Mouse (Mus musculus) heart, postnatal 0 days (tissue): ENCODE measurements around the gene Cdc42. TPM values are rescaled to one million over a fixed set of nuclear protein-coding genes. Genes with fewer than 3 reads are reported as not detected.

ENCODE experiments used
- ATAC-seq: fragments of 200-750 bp; cut with Nextera tagmentation; 2 replicates; pipeline ENCODE4 v1.8.0; 2017; ENCODE audit warnings: low read depth, moderate number of reproducible peaks, moderate library complexity; ENCODE audit not compliant: insufficient read depth
- DNase-seq: peaks from one replicate; pipeline ENCODE4 v3.0.0-alpha.2; 2016; ENCODE audit warnings: low spot score
- H3K27ac ChIP-seq: fragments of 300-500 bp; sonication (generic); 2 replicates; pipeline ENCODE4 v1.5.1; 2014; ENCODE audit warnings: low read depth, mild to moderate bottlenecking
- H3K27me3 ChIP-seq: fragments of 300-500 bp; sonication (generic); 2 replicates; pipeline ENCODE4 v1.6.1; 2014; ENCODE audit warnings: low read length, mixed read lengths; ENCODE audit not compliant: control insufficient read depth, insufficient read depth
- H3K36me3 ChIP-seq: fragments of 300-500 bp; sonication (generic); replicated peaks from 2 replicates; pipeline ENCODE4 v1.6.1; 2014; ENCODE audit warnings: low read length, mixed read lengths; ENCODE audit not compliant: control insufficient read depth, insufficient read depth
- H3K4me1 ChIP-seq: fragments of 300-500 bp; sonication (generic); 2 replicates; pipeline ENCODE4 v1.6.1; 2014; ENCODE audit warnings: antibody characterized with exemption; ENCODE audit not compliant: control insufficient read depth, insufficient read depth
- H3K4me2 ChIP-seq: fragments of 300-500 bp; sonication (generic); 2 replicates; pipeline ENCODE4 v1.6.1; 2014; ENCODE audit warnings: low read depth, mild to moderate bottlenecking, low read length, moderate library complexity
- H3K4me3 ChIP-seq: fragments of 300-500 bp; sonication (generic); 2 replicates; pipeline ENCODE4 v1.5.1; 2014; ENCODE audit warnings: low read depth, low read length
- H3K9ac ChIP-seq: fragments of 300-500 bp; sonication (generic); replicated peaks from 2 replicates; pipeline ENCODE4 v1.6.1; 2014; ENCODE audit warnings: low read depth, low read length, mixed read lengths
- H3K9me3 ChIP-seq: fragments of 300-500 bp; sonication (generic); replicated peaks from 2 replicates; pipeline ENCODE4 v1.6.1; 2016; ENCODE audit warnings: low read length; ENCODE audit not compliant: control insufficient read depth
- CTCF ChIP-seq: IDR thresholded peaks from 2 replicates; pipeline ENCODE4 v1.5.1; 2016; ENCODE audit warnings: antibody characterized with exemption, control low read depth, low read depth
- EP300 ChIP-seq: IDR thresholded peaks from 2 replicates; pipeline ENCODE4 v1.6.1; 2016; ENCODE audit warnings: antibody characterized with exemption, low read depth
- WGBS: fragments of 180-500 bp; shearing (Covaris S2); extraction: QIAGEN DNeasy Blood & Tissue Kit; methylation state at CpG from one replicate; pipeline ENCODE4 v1.1.7; 2014; 5-methylcytosine and 5-hydroxymethylcytosine counted together
- polyA plus RNA-seq: library from polyadenylated mRNA; unstranded; fragments of >200 nt; fragmentation: Nextera tagmentation; extraction: Ambion mirVana; gene quantifications from 2 replicates; pipeline ENCODE4 v1.2.1, GENCODE M21; 2015
- total RNA-seq: library from RNA; depleted of rRNA; stranded (reverse); fragments of >200 nt; gene quantifications from 2 replicates; pipeline ENCODE4 v1.2.3, GENCODE M21; 2014; ENCODE audit warnings: low replicate concordance

The Cdc42 gene
- total and polyA plus RNA-seq, 2 experiments from 2014 or later: 295 to 397 TPM

DNA sequence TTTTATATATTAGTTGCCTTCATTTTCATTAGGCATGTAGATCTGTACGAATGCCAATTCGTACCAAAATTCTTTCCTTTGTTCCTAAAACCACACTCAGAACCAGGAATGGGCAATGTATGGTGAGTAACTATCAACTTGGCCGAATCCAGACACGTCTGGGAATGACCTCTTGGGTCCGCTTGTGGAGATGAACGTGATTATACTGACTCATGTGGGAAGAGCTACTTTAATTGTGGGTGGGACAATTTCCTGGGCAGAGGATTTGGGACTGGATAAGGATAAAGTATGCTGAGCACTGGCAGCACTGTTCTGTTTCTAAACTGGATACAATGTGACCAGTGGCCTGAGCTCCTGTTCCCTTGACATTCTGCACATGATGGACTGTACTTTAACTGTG is 32.6 kb downstream of the Cdc42 start:
- peaks cover 74% of the 10 kb centered on the region for H3K36me3 ChIP-seq
- ATAC-seq (no peak), DNase-seq (no peak)
- no peak overlapping the region for H3K27ac ChIP-seq
- no peak overlapping the region for H3K9ac ChIP-seq
- H3K9me3 ChIP-seq: no peaks in the 10 kb centered on the region
- H3K4me1 ChIP-seq: no peaks in the 10 kb centered on the region
- no peak overlapping the region for H3K4me2 ChIP-seq
- no peak for TF ChIP-seq CTCF
- no peak for TF ChIP-seq EP300
- no peaks in the 10 kb centered on the region for H3K27me3 ChIP-seq
- H3K4me3 ChIP-seq: no peak overlapping the region
- 79% methylated on average over 6 of the region's 6 CpGs for WGBS

DNA sequence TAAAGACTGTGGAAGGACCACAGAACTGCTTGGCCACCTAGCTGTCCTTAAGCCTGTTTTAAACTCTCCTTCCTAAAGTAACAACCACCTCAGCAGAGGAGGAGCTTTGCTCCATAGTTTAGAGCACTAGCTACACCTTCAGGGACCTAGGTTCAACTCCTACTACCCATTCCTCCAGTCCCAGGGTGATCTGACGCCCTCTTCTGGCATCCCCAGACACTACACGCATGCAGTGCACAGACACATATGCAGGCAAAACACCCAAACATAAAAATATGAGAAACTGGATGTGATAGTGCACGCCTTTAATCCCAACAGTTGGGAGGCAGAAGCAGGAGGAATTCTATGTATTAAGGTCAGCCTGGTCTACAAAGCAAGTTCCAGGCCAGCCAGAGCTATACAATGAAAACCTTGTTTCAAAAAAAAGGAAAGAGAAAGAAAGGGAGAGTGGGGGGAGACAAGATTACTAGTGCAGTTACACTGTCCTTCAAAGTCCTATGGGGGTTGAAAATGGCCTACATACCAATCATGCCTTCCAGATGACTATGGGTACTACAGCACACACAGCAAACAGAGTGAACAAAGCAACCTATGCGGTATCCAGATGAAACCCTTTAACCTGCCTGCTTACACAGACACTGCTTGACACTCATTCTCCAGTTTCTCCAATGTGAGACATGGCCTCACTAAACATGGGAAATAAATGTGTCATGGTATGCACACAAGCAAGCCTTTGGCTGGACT is 41.3 kb downstream of the Cdc42 start:
- peaks cover 9% of the 10 kb centered on the region for H3K4me1 ChIP-seq
- DNase-seq (peak; percentile 44), ATAC-seq (peak; percentile 71; the same call in 1 of the 2 replicates)
- no peak overlapping the region for H3K4me3 ChIP-seq
- WGBS: 63% methylated on average over 4 of the region's 4 CpGs
- H3K9me3 ChIP-seq: no peaks in the 10 kb centered on the region
- no peak overlapping the region for H3K4me2 ChIP-seq
- H3K36me3 ChIP-seq: peaks cover 30% of the 10 kb centered on the region
- H3K9ac ChIP-seq: no peak overlapping the region
- H3K27me3 ChIP-seq: no peaks in the 10 kb centered on the region
- peak overlapping the region; percentile 44 for H3K27ac ChIP-seq
- no peak for TF ChIP-seq EP300
- 0 out of 2 replicates have a peak, but pooled peaks have one; percentile 3 for TF ChIP-seq CTCF

DNA sequence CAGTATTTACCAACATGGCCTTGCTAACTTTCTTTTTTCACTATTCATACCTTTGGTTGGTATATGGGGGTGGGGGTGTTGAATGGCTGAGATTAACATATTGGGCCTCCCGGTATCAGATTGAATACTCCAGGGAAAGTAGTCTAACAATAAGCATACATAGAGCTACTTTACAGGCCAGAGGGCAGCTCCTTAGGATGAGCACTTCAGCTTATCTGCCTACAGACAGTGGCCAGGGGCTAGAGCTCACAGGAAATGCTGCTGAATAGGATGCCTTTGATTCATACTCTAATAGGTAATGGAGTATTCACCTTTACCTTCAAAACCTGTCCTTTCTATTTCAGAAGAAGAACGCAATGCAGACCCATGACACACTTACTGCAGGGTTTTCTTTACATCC is 42.5 kb downstream of the Cdc42 start:
- TF ChIP-seq EP300: no peak
- no peak for TF ChIP-seq CTCF
- H3K36me3 ChIP-seq: peaks cover 18% of the 10 kb centered on the region
- H3K27ac ChIP-seq: no peak overlapping the region
- ATAC-seq: no peak
- H3K9ac ChIP-seq: no peak overlapping the region
- H3K27me3 ChIP-seq: no peaks in the 10 kb centered on the region
- no peak overlapping the region for H3K4me2 ChIP-seq
- 79% methylated on average over 2 of the region's 2 CpGs for WGBS
- H3K4me1 ChIP-seq: peaks cover 9% of the 10 kb centered on the region
- H3K9me3 ChIP-seq: no peaks in the 10 kb centered on the region
- DNase-seq: no peak
- H3K4me3 ChIP-seq: no peak overlapping the region

DNA sequence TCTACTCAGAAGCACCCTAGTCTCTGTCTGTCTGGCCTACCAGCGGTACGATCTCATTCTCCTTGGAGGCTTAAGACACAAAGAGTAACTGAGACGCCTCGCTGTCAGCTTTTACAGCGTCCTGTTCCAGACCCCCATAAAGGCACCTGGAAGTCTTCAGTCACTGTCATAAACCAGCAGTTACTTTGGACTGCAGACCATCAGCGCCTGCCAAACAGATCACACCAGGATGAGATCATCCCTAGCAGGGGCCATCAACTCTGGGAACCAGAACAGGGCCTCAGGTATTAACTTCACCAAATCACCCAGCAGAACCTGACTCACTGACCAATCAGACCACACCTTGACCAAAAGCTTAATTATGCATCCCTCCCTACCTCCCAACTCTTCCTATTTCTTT is 43.0 kb downstream of the Cdc42 start:
- H3K27ac ChIP-seq: no peak overlapping the region

DNA sequence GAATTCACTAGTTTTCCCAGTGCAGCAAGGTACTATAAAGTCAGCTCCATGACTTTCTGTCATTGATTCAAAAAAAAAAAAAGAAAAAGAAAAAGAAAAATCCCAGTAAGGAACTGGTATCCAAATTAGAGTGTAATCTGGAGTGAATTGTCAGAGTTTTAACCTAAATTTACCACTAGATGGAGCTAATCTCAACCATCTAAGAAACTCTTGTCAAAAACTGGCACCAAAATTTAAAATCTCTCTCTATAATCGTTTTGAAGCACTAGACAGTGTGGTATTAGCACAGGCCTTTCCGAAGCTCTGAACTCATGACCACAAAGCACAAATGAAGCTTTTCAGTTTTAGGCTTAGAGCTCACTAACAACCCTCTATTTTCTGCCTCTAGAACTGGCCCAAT is 44.0 kb downstream of the Cdc42 start:
- Histone ChIP-seq H3K4me1 (peaks cover 9% of the 10 kb centered on the region), H3K36me3 (peaks cover 12% of the 10 kb centered on the region; the same call in 1 of the 2 replicates), H3K4me3 (no peak overlapping the region), H3K9ac (no peak overlapping the region), H3K9me3 (no peaks in the 10 kb centered on the region), H3K27me3 (no peaks in the 10 kb centered on the region), H3K27ac (no peak overlapping the region), H3K4me2 (no peak overlapping the region)
- WGBS: 47% methylated on average over 2 of the region's 2 CpGs
- no peak for TF ChIP-seq CTCF
- TF ChIP-seq EP300: no peak
- DNase-seq (peak; percentile 27), ATAC-seq (no peak)

More for the DNA sequence above, 43.0 kb downstream of the Cdc42 start:
- H3K36me3 ChIP-seq: peaks cover 16% of the 10 kb centered on the region
- ATAC-seq (no peak), DNase-seq (no peak)
- H3K9ac ChIP-seq: no peak overlapping the region
- WGBS: 48% methylated on average over 6 of the region's 6 CpGs
- H3K9me3 ChIP-seq: no peaks in the 10 kb centered on the region
- no peaks in the 10 kb centered on the region for H3K27me3 ChIP-seq
- TF ChIP-seq EP300: no peak
- no peak overlapping the region for H3K4me2 ChIP-seq
- peaks cover 9% of the 10 kb centered on the region for H3K4me1 ChIP-seq
- H3K4me3 ChIP-seq: no peak overlapping the region

DNA sequence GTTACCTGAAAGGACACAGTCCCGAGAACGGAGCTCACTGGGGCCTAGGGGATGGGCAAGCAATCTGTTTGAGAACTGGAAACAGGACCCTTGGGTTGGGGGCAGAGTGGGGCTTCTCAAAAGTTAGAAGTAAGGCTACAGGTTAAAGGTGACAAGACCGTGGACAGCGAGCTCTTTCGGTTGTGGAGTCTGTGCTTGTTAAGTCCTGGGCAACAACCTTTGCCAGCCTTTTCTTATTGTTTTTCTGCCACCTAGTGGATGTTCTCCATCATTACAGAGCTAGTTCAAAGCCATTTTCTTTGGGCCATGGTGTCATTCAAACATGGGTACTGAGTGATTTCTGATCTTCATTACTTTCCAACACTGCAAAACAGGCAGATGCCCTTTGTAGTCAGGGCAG is 49.1 kb downstream of the Cdc42 start:
- ATAC-seq (no peak), DNase-seq (peak; percentile 67)
- Histone ChIP-seq H3K27me3 (no peaks in the 10 kb centered on the region), H3K4me3 (no peak overlapping the region), H3K36me3 (no peaks in the 10 kb centered on the region), H3K4me1 (no peaks in the 10 kb centered on the region), H3K27ac (no peak overlapping the region), H3K9me3 (no peaks in the 10 kb centered on the region), H3K9ac (no peak overlapping the region), H3K4me2 (no peak overlapping the region)
- WGBS: 48% methylated on average over 5 of the region's 5 CpGs
- TF ChIP-seq CTCF (peak; percentile 75), EP300 (no peak)
